Mouse (Mus musculus): ENCODE data around the gene Ffar1.

The Ffar1 gene

DNA sequence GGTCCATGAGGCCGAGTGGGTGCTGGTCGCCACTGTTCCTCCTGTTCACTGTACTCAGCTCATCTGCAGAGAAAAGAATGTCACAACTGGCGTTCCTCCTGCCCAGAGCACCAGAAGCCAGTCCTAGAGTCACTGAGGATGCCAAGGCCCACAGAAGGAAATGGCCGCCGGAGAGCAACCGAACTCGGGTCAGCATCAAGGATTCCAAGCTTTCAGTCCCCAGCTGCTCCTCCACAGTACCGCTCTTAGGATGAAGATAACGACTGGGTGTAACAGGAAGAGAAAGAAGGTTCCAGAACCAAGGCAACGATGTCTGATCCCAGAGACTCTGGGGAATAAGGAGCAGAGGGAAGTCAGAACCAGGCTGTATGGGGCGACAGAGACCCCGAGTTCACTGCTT lies at the start of gene Ffar1:
Gene Ffar1 (minus strand): TSS at position 101 of the 400 bp plus-strand sequence.
- DNase-seq (ENCODE audit: inconsistent age in 2 of 2, low spot score in 1 of 2), result no peak

DNA sequence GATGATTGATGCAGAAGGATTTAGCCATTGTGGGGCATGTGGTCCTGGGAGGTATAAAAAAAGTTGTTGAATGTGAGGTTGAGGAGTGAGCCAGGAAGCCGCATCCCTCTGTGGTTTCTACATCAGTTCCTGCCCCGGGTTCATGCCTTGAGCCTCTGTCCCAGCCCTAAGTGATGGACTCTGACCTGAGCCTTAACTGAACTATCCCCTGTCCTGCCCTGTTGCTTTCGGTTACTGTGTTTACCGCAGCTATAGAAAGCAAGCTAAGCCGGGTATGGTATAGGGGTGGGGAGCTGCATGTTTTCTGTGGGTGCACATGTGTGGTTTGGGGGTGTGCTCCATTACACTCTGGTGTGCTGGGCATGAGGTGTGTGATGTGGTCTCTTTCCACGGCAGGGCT lies 48.4 kb upstream of the Ffar1 start:
- no peak for DNase-seq (ENCODE audit: inconsistent age in 2 of 2, low spot score in 1 of 2)

DNA sequence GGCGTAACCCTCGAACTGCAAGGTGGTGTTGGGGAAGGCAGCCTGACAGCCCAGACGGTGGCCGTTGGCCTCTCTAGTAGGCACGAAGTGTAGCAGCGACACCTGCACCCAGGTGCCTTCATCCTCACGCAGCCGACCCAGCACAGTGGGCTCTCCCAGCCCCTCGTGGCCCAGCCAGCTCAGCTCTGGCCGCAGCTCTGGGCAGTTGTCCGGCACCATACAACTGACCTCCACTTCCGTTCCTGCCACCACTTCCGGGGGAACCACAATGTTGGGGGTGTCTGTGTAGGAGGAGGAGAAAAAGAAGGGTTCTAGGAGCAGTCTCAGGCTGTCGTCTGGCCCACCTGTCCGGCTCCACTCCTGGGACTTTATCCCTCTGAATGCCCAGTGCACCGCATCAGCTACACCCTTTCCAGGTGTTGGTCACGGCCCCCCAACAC lies 47.6 kb upstream of the Ffar1 start:
- DNase-seq (ENCODE audit: inconsistent age in 2 of 2, low spot score in 1 of 2), result no peak

DNA sequence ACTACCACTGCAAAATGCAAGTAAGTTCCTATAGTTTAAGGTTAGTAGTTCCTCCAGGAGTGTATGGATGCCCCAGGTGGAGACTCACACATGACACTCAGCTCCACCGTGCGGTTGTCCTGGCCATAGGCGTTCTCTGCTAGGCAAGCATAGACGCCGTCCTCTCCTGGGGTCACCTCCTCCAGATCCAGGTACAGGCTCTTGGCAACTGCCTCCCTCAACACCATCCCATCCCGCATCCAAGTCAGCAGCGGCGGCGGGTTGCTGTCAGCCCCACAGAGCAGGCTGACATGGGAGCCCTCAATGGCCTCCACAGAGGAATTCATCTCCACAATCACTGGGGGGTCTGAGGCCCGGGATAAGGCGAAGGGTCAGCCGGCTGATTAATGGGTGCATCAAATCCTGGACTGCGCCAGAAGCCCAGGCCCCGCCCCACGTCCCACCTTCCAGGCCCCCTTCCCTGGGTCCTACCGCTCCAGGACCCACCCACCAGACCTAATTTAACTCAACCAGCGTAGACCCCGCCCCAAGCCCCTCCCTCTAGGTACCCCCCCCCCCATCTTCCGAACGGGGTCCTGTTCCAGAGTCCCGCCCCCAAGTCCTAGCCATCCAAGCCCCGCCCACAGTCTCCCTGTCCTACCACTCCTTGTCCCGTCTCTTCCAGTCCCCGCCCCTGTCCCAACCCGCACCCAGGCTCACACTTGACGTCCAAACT lies 47.1 kb upstream of the Ffar1 start:
- no peak for DNase-seq (ENCODE audit: inconsistent age in 2 of 2, low spot score in 1 of 2)

GRCm38 (mm10) chr7:30904042-30904441 lies 42.7 kb upstream of the Ffar1 start:
- DNase-seq (ENCODE audit: inconsistent age in 2 of 2, low spot score in 1 of 2), result peak in 1 of 2 experiments; percentile 71

GRCm38 (mm10) chr7:30895217-30895616 lies 33.9 kb upstream of the Ffar1 start:
- DNase-seq (ENCODE audit: inconsistent age in 2 of 2, low spot score in 1 of 2), result no peak

DNA sequence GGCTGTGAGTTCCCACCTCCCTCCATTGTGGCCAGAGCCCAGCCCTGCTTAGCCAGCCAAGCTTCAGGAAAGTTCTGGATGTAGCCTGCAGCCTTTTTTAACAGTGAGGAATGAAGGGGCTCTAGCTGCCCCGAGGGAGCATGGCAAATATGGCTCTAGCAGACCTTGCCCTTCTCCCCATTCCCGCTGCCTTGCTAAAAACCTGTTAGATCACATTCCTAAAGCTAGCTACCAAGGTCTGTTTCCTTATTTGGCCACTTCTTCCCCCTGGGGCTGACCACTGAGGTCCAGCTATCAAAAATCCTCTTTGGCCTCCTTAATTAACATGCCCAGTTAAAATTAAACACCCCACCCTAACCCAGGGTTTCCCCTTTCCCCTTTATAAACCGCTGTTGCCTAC lies 31.2 kb upstream of the Ffar1 start:
- DNase-seq (ENCODE audit: inconsistent age in 2 of 2, low spot score in 1 of 2), result peak in 1 of 2 experiments; percentile 62

DNA sequence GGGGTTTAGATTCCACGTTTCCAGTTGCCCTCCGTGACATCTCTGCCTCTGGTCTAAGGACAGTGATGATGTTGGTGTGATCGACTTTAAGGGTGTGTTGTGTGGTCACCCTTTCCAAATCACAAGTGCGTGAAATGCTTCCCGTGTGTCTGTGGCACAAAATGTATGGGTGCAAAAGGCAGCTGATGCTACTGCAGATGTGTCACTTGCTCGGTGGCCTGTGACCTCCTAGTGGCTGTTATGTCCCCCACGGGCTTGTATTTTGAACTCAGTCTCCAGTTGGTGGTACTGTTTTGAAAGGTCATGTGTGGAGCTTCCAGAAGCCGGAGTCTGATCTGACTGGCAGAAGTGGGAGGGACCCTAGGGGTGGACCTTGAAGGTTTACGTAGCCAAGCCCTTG lies 30.4 kb upstream of the Ffar1 start:
- DNase-seq (ENCODE audit: inconsistent age in 2 of 2, low spot score in 1 of 2), result no peak

DNA sequence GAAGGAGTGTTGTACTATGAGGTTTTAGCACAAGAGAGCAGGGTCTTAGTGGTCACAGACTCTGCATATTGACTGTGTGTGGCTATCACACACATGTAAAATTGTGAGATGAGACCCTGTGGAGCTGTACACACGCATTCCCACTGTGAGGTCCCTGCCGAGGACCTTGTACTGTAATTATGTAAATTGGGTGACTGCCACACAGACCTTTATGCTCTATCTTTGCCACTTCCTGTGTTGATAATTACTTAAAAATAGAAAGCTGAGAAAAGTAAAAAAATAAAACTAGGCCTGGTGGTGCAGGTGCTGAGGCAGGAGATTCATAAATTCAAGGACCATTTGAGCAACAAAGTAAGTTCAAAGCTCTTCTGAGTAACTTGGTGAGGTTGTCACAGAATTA lies 29.3 kb upstream of the Ffar1 start:
- DNase-seq (ENCODE audit: inconsistent age in 2 of 2, low spot score in 1 of 2), result no peak

- DNase-seq (ENCODE audit: inconsistent age in 2 of 2, low spot score in 1 of 2), result no peak
Measured at GRCm38 (mm10) chr7:30888786-30889185, 27.4 kb upstream of the Ffar1 start.

- DNase-seq (ENCODE audit: inconsistent age in 2 of 2, low spot score in 1 of 2), result peak in 1 of 2 experiments; percentile 45
Measured at GRCm38 (mm10) chr7:30887568-30888188, 26.3 kb upstream of the Ffar1 start.

DNA sequence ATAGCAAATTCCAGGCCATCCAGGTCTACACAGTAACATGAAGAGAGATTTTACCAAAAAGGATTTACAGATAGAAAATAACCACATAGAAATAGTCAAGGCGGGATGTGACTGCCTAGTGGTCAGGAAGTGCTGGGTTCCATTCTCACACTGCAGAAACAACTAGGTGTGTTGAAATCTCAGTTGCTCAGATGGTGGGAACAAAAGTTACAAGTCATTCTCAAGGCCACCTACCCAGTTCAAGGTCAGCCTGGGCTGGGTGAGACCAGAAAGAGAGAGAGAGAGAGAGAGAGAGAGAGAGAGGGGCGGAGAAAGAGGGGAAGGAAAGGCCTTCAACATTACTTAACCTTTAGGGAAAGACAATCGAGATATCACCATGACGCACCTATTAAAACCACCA lies 25.5 kb upstream of the Ffar1 start:
- peak; percentile 44 to 61 for DNase-seq (ENCODE audit: inconsistent age in 2 of 2, low spot score in 1 of 2)

GRCm38 (mm10) chr7:30884047-30884446 lies 22.7 kb upstream of the Ffar1 start:
- peak; percentile 50 to 53 for DNase-seq (ENCODE audit: inconsistent age in 2 of 2, low spot score in 1 of 2)

GRCm38 (mm10) chr7:30881367-30881766 lies 20.0 kb upstream of the Ffar1 start:
- DNase-seq (ENCODE audit: inconsistent age in 2 of 2, low spot score in 1 of 2), result peak in 1 of 2 experiments; percentile 34

- no peak for DNase-seq (ENCODE audit: inconsistent age in 2 of 2, low spot score in 1 of 2)
Measured at GRCm38 (mm10) chr7:30880176-30880575, 18.8 kb upstream of the Ffar1 start, which contains the start of gene Cd22. Cd22 (minus strand) TSS chr7:30880342.

DNA sequence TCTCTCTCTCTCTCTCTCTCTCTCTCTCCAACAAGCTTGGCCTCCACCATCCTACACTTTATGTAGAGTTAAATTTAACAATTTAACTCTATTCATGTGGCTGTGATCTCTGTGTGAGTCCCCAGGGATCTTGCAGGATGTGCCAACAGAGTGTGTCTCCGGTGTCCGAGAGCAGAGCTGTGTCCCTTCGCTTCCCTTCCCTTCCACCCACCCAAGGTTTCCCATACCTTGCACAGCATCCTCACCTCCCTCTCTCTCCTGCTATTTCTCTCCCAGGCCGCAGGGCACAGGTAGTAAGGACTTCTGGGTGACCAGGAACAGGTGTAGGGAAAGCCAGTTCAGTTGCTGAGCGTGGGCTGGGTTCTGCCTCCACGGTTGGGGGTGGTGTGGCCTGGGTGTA lies 17.6 kb upstream of the Ffar1 start:
- no peak for DNase-seq (ENCODE audit: inconsistent age in 2 of 2, low spot score in 1 of 2)

DNA sequence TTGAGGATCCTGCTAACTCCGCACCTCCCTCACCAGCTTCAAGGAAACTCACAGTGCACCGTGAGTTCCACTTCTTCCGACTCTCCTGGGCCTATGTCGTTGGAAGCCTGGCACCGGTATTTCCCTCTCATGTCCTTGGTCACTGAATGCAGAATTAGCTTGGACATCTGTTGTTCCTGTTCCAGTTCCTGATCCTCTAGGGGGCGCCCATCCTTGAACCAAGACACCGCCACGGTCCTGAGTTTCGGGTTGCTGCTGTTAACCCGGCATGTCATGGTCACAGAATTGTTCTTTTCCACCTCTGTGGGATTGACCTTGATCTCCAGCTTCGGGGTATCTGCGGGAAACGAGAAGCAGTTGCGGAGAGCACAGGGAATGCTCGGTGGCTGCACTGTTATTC lies 11.7 kb upstream of the Ffar1 start:
- peak; percentile 77 to 91 for DNase-seq (ENCODE audit: inconsistent age in 2 of 2, low spot score in 1 of 2)

GRCm38 (mm10) chr7:30863386-30863785 lies 2.0 kb upstream of the Ffar1 start:
- no peak for DNase-seq (ENCODE audit: inconsistent age in 2 of 2, low spot score in 1 of 2)

DNA sequence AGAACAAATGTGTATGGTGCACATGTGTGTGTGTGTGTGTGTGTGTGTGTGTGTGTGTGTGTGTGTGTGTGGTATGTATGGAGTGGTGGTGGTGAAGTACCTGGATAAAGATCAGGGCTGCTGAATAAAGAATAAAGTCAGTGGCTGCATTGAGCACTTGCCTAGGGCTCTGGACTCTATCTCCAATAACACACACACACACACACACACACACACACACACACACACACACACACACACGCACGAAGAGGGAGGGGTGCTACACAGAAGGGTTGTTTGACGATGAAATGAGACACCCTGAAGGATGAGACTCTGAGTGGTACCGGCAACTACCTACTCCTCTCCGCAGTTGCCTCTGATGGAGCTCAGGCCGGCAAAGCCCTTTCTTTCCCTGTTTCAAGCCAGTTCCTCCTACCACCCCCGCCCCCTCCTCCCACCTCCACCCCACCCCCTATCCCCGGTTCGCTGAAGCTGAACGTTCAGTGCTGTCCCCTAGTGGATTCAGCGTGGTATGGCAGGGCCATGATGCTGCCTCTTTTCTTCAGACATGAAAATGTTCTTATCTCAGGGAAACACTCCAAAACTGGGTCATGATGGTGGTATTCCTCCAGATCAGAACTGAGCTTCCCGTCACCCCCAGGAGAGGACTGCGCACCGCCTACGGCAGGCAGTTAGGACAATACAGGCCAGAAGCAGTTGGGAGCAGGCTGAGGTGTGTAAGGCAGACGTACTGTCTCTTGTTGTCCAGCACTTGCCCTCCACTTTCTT lies 1.5 kb downstream of the Ffar1 start:
- DNase-seq (ENCODE audit: inconsistent age in 2 of 2, low spot score in 1 of 2), result peak; percentile 39 to 80

DNA sequence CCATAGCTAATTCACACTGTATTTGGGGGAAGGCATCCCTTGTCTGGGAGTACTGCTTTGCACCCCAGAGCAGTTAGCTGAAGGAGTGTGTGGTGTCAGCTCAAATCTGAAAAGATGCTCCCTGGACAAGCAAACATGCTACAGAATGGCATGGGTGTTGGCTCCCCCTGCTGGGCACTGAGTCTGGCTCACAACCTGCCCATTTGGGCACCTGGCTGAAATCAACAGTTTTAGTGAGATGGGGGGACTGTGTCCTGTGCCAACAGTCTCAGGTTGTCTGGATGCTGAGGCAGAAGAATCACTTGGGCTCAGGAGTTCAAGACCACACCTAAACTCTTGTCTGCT lies 2.1 kb downstream of the Ffar1 start:
- DNase-seq (ENCODE audit: inconsistent age in 2 of 2, low spot score in 1 of 2), result peak; percentile 72 to 92

GRCm38 (mm10) chr7:30857746-30858145 lies 3.6 kb downstream of the Ffar1 start:
- no peak for DNase-seq (ENCODE audit: inconsistent age in 2 of 2, low spot score in 1 of 2)

DNA sequence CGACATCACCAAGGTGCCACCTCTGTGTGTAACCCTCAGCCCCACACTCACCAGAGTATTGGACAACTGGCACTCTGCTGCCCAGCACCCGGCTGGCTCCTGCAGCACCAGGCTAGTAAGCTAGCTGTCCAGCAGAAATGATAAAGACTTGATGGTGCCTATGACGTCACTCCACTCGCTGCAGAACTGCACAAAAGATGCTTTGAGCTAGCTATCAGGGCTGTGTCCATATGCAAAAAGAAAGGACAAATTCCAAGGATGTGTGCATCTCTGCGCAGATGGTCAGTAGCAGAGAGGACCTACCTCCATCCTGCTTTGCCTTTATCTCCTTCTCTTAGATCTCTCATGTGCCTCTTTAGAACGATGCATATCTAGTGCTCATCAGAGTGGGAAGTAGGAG lies 5.3 kb downstream of the Ffar1 start, which contains the start of gene Ffar3:
Gene Ffar3 (minus strand): TSS at position 101 of the 400 bp plus-strand sequence.
- no peak for DNase-seq (ENCODE audit: inconsistent age in 2 of 2, low spot score in 1 of 2)
